Mouse (Mus musculus) A20 (cell line): ENCODE data around the gene Lrriq4.

ENCODE experiments used
- DNase-seq: peaks from one replicate; pipeline ENCODE4 v3.0.0-alpha.2; 2011; ENCODE audit warnings: low read depth, low spot score

Lrriq4 gene

DNA sequence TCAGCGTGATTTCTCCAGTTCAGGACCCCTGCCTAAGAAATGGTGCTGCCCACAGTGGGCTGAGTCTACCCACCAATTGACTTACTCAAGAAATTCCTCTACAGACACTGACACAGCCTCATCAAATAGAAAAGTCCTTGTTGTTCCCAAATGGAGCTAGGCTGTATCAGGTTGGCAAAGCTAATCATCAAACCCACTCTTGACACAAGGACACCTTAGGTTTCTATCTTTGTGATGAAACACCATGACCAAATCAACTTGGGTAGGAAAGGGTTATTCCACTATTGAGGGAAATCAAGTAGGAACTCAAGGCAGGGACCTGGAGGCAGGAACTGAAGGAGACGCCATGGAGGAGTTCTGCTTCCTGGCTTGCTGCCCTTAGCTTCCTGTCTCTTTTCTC is at the start of gene Lrriq4:
Lrriq4 (plus strand) TSS at position 301 of the 400 bp plus-strand sequence.
- no peak for DNase-seq

DNA sequence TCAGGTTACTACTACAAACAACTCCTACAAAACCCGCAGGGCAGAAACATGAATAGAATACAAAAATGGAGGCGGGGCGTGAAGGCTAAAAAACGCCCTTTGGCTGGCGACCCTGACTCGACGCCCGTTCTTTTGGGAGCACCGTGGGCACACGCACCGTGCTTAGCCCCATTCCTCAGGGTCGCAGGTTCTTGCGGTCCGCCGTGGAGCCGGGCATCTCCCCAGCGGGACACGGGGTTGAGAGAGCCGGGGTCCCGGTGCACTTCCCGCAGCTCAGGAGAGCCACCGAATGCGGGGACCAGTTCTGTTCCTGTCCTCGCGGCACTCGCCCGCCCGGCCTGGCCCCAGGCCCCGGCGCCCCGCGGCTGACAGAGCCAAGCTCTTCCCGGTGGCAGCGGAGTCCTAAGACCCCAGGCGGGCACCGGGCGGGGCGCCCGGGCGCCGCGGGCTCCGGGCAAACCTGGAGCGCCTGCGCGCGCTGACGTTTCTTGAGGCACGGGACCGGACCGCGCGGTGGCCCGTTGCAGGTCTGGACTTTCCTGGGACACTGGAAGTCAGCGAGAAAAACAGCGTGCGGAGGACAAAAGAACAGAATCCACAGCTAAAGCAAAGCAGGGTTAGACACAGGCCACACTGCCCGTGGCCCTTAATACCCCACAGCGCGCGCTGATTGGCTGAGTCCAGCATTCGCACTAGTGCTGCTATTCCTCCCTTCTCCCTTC is 49.0 kb upstream of the Lrriq4 start:
- peak; percentile 67 for DNase-seq

DNA sequence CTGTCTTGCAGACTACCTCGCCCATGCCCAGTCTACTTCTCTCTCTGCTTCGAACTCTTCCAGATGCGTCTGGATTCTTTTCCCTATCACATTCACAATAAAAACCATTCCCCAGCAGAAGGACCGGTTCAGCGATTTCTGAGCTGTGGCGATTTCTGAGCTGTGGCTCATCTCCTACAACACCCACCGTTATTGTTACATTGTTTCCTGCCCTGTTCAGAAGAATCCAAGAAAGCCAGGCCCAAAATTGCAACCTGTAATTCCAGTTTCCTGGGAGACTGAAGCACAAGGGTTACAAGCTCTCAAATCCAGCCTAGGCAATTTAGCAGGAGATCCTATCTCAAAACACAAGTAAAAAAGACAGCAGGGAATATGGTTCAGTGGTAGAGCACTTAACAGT is 47.0 kb upstream of the Lrriq4 start:
- DNase-seq: no peak

DNA sequence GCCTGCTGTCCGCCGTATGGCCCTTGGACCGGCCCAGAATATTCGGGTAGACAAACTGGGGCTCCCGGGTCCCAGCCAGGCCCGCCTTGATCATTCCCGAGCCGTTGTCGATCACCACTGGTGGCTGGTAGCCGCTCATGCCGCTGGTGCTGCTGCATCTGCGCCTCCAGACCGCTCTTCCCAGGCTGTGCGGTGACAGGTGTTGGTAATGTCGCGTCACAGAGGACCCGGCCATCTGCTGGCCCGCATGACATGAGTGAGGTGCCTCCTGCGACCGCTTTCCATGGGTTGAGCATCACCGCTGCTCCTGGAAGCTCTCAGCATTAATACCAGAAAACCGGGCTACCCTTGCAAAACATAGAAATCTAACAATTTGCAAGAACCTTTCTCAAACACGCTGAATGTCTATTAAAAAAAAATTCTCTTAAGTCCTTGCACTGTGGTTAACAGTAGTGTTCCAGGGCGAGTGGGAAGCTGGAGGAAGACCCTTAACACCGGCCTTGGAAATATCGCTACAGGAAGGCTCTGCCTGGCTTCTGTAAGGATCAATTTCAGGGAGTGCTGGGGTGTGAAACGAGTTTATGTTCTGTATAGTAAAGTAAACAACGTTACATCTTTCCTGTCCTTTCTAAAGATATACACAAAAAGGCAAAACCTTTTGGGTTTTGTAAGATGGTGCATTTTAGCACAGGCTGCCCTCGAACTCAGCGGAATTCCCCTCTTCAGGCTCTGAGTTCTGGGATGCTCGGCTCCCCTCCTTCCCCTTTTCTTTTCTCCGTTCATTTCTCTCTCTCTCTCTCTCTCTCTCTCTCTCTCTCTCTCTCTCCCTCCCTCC is 44.4 kb upstream of the Lrriq4 start, which contains the start of gene Actrt3:
Actrt3 (minus strand) TSS at position 229 of the 835 bp plus-strand sequence.
- peak; percentile 40 for DNase-seq

DNA sequence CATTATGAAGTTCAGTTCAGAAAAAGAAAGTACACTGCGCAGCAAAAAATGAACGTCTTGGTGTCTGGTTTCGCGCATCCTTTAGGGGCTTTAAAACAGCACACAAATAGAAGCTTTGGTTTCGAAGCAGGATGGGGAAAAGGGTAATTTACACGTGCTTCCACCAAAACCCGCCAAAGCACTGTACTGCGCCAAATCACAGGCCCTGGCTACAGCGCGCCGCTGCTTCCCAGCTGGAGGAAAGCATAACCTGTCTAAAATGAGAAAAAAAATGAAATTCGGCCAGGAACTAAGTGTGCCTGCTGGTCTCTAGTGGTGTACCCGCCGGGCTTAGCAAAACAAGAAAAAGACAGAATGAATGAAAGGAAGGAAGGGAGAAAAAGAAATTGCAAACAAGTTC is 43.6 kb upstream of the Lrriq4 start:
- no peak for DNase-seq

DNA sequence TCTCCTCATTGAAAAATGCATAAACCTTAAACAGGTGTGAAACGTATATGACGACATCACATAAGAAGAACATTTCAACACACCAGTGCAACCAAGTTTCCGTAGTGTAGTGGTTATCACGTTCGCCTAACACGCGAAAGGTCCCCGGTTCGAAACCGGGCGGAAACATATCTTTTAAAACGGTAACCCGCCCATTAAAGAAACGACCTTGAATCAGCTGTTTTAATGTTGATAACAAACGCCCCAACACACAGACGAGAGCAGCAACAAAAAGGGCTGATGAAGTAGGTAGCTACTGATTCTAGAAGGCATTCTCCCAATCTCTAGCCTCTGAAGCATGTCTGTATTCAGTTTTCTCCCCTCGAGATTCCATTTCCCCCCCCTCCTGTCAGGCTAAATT is 43.1 kb upstream of the Lrriq4 start:
- DNase-seq: peak; percentile 94

DNA sequence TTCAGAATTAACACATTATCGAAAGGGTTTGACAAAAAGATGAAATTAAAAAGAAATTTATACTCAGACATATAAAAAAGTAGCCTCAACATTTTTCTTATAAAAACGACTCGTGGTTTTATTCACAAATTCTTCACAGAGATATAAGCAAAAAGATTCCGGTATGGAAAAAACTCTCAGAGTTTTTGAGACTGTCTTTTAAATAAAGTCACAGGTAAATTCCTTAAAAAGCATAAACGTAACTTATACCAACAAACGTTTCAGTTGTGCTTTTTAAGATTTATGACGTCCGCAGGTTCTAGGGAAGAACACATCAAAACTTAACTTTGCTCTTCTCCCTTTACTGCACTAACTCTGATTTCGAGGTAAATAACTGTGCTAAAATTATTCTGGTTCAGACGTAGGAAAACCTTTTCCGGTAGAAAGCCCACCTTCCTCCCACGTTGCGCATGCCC is 42.7 kb upstream of the Lrriq4 start:
- no peak for DNase-seq

DNA sequence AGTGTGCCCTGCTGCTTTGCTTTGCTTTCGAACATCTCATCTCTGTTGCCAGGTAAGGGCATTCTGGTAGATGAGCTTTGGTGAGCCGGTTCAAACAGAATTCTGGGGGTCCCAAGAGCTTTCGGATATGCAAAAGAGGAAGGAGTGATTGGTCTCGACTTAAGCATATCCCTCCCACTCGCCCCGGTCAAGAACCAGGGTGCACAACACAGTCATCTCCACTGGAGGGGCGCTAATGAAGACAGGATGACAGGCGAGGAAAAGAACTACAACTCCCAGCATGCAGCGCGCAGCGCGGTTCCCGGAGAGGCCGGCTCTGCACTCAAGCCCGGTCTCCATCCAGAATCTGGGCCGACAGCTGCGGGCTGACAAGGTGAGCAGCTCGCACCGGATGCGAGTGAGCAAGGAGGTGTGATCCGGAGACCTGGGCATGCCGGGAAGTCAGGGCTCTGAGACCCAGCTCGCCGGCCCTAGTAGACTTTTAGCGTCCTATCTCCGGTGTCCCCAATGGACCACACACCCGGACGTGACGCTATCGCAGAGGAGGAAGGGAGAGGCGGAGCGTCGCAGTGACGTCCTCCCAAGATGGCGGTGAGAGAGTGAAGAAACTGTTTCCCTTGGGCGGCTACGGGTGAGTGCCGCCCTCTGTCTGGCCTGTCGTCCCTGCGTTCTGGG is 42.1 kb upstream of the Lrriq4 start, which contains the start of gene Mynn:
Mynn (plus strand) TSS at position 1 of the 675 bp plus-strand sequence.
- peak; percentile 99 for DNase-seq

DNA sequence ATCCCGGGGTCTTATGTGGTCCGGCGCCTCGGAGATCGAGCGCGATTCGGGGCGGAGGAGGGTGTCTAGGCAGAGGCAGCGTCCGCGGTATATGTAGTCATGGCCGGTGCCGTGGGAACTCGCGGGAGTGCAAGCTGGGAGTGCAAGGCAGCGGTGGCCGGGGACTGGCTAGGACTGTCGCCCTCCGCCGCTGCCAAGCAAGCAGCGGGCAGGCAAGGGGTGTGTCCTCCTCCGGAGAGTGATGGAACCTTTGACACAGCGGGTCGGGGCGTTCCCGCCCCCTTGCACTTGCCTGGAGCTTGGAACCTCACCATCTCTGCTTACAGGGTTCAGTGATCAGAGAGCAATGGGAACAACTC is 41.6 kb upstream of the Lrriq4 start:
- DNase-seq: no peak

DNA sequence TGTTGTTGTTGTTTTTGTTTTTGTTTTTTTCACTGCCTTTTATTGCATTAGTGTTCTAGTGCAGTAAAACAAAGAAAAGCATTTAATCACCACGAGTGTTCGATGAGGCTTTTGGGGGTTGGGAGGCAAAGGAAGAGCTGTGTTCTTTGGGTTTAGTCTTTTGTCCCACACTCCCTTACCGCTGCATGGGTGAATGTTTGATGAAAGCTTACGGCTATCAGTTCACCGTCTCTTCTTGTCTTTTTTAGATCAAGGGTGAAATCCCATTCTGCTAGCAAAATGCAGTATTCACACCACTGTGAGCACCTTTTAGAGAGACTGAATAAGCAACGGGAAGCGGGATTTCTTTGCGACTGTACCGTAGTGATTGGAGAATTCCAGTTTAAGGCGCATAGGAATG is 41.1 kb upstream of the Lrriq4 start:
- DNase-seq: no peak

DNA sequence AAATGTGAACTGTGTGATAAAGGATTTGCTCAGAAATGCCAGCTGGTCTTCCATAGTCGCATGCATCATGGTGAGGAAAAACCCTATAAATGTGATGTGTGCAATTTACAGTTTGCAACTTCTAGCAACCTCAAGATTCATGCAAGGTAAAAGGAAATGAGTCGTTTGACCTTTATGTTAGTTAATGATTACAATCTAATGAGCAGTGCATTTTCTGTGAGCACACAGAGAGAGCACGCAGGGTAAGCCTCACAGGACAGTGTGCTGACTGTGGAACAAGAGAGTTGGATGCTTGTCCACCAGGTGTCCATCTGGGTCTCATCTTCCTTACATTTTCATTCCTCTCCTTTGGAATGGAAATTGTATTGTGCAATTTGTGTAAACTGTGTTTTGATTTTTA is 35.3 kb upstream of the Lrriq4 start:
- no peak for DNase-seq

DNA sequence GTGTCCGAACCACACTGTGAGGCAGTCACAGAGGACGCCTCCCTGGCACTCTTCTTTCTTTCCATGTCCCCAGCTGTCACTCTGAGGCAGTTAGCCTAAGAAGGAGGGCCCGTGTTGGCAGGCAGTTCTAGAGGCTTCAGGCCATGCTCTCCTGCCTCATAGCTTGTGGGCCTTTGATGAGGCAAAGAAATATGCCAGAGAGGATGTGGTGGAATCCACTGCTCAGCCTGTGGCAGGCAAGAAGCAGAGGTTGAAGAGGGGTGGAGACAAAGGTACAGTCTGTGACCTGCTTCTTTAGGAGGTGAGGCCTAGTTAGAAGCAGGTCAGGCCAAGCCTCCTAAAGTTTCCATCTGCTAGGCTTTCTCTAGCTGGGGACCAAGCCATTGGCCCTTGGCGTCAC is 33.4 kb upstream of the Lrriq4 start:
- DNase-seq: no peak

DNA sequence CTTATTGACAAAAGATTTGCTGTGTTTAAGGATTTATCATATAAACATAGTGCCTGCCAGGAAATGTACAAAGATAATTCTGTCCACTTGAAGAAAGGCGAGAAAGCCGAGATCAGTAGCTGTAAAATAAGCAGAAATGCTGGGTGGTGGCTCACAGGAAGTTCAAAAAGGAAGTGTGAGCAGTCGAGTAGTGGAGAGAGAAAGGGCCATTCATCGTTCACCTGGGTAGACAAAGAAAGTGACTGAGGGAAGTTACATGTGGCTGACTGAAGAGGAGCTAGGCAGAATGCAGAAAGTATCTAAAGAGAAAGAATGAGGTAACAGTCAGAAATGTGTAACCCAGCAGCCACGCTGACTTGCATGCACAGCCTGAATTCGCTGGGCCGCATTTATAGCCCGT is 24.2 kb upstream of the Lrriq4 start:
- DNase-seq: peak; percentile 65

DNA sequence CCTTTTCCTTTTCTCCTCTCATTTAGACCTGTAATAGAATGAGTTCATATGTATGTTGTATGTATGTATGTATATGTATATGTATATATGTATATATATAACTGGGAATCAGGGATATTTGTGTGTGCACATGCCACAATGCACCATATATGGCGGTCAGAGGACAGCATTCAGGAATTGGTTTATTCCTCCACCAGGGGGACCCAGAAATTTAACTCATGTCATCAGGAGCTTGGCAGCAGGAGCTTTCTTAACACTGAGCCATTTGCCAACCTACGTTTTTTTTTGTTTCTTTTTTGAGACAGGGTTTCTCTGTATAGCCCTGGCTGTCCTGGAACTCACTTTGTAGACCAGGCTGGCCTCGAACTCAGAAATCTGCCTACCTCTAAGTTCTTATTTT is 10.6 kb upstream of the Lrriq4 start:
- no peak for DNase-seq

DNA sequence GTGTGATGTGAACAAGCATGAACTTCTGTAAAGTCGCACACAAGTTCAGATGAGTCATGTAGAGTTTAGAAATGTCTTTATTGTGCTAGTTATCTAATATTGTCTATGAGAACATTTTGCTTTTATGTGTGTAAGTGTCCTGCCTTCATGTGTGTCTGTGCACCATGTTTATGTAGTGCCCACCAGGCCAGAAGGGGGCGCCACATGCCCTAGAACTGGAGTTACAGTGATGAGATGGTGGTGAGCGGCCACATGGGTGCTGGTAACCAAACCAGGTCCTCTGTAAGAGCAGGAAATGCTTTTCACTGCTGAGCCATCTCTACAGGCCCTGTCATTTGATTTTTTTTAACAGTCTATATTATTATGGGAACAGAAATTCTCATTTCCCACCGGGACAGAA is 8.7 kb upstream of the Lrriq4 start:
- no peak for DNase-seq

DNA sequence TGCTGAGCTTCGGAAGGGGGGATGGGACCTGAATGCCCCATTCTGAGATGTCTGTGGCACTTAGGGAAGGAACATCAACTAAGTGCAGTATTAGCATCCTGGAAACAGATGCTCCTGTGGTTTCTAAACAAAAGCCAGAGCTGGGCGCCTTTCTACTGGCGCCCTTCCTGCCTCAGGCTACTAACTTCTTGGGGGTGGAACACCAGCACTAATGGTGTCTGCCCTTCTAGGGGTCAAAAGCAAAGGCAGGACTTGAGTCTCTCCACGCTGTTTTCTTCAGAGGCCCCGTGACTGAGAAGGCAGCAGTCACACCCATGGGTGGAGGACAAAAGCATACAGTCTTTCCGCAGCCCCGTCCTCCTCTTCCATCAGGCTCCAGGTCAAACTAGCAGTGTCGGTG is 2.5 kb downstream of the Lrriq4 start:
- DNase-seq: no peak

DNA sequence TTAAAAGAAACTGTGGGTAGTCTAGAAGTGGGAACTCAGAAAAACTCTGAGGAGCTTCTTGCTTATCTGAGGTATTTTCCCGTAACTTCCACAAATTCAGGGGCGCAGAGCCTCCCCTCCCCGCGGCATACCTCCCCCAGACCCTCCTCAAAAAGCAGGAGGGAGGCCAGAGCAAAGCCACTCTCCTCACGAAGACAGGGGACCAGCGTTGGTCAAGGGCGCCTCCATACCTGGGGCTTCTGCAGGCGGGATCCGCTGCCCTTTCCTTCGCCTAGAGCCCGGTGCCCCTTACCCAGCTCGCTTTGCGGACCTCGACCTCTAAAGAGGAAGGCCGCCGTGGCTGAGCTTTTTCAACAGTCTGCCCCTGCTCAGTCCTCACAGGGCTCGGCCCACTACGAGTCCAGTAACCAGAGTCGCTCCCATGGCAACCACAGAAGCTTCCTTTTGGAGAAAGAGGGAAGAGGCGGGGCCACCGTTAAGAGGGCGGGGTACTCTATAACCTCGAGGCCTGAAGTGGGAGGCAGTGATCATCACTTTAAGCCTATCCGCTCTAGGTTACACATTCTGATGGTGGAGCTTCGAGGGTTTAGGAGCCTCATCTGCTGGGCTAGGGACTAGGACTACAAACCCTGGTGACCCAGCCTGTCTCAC is 3.3 kb downstream of the Lrriq4 start, which contains the start of gene Lrrc34:
Lrrc34 (minus strand) TSS at position 430 of the 651 bp plus-strand sequence.
- DNase-seq: no peak

DNA sequence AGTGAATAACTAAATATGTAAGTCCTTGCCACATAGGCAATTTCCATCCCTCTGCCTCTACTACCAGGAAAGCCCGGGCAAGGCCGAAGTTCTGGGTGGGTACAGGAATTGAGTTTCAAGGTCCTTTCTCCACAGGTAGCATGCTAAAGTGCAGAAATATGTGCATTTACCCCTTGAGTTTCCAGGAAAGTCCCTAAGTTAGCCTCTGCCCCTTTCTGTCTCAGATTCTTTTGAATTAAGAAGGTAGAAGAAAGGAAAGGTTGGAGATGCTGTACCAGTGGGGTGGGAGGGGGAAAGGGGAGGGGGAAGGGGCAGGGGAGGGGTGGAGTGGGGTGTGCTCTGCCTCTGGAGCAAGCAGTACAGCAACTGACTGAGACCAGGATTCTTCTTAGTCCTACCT is 4.2 kb downstream of the Lrriq4 start:
- DNase-seq: no peak

DNA sequence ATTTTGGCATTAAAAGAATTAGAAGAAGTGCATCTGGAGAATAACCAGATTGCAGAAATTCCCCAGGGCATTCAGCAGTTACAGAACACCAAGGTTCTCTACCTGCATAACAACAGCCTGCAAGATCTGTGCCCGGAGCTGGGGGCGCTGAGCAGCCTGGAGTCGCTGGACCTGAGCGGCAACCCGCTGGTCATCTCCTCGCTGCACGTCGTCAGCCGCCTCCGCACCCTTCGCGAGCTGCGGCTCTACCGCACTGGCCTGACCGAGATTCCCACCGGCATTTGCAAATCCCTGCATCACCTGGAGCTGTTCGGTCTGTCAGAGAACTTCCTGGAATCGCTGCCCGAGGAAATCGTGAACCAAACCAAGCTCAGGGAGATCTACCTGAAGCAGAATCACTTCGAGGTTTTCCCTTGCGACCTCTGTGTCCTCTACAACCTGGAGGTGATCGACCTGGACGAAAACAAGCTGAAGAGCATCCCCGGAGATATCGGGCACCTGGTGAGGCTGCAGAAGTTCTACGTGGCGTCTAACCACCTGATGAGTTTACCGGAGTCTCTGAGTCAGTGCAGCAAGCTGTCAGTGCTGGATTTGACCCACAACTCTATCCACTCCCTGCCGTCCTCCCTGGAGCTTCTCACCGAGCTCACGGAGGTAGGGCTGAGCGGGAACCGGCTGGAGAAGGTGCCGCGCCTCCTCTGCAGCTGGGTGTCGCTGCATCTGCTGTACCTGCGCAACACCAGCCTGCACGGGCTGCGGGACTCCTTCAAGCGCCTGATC is 5.9 kb downstream of the Lrriq4 start:
- no peak for DNase-seq

DNA sequence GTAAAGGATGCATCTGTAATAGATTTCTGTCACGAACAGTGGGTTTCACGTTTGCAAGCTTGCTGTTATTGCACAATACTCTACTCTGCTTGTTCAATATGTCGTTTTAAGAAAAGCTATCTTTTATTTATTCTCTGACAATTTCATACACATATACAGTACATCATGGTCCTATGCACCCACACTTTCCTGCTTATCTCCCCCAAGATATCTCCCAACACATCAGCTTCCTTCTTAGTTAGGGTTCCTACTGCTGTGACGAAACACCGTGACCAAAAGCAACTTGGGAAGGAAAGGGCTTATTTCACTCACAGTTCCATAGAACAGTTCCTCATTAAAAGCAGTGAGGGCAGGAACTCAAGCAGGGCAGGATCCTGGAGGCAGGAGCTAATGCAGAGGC is 11.6 kb downstream of the Lrriq4 start:
- no peak for DNase-seq

DNA sequence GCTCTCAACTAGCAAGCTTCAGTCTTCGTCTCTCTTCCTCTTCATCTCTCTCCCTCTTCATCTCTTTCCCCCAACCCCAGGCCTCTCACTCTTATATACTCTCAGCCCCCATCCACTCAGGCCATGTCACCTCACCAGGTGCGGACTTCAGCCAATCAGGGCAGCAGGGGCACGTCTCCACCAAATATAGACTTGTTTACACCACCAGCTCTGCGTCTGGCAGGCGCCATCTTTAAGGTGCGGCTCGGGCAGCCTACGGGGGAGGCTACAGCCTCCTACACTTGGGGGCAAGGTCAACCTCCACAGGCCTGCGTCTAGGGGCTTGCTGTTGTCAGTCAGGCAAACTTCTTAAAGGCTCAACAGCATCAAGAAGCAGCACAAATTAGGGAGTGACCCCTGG is 14.2 kb downstream of the Lrriq4 start:
- no peak for DNase-seq
